Mouse (Mus musculus): ENCODE data around the gene Aurkb. TPM values are rescaled to one million over a fixed set of nuclear protein-coding genes. Genes with fewer than 3 reads are reported as not detected.

Gene Aurkb
- polyA plus RNA-seq, 1 experiment from 2014 or later = 215 TPM

DNA sequence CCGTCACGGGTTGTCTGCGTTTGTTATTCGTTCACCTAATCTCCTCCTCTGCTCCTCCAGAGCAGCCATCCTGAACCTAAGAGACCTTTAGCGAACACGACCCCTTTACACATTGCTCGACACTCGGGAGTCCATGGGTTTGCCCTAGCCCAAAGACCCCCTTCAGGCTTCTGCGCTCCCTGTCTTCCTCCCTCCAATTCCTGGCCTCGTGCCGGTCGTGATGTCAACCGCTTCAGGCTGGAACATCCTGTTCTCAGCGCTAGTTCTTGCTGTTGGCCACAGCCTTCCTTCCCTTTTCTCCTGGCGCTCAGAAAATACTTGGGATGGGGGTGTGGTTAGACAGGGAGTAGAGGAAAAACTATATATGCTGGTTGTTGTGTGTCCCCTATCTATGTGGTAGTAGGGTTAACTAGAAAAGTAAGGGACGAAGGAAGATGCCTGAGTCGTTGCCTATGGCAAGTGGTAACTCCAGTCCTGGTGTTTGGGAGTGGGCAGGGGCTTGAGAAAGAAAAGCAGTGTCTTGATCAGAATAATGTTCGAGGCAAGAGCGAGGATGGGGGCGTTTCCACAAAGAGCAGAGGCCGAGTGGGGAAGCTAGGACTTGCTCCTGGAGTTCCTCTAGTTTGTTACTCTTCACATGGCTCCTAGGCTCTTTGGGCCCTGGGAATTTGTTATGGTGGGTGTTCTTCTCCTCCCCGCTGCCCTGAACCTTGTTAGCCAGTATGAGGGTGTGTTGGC, 53.9 kb downstream of the Aurkb start:
- peak overlapping the region; percentile 80 for H3K27ac ChIP-seq (replicated peaks)
- 2% methylated on average over 22 of the region's 22 CpGs for WGBS
- no peaks in the 10 kb centered on the region for H3K27me3 ChIP-seq (replicated peaks; ENCODE audit: low read depth, poor library complexity, severe bottlenecking)
- peaks cover 62% of the 10 kb centered on the region for H3K4me1 ChIP-seq
- peaks cover 39% of the 10 kb centered on the region for H3K36me3 ChIP-seq (replicated peaks)
- H3K9me3 ChIP-seq = no peaks in the 10 kb centered on the region
- DNase-seq (ENCODE audit: low spot score) = no peak
- H3K4me3 ChIP-seq = peak overlapping the region; percentile 72

- peak overlapping the region; percentile 80 for H3K27ac ChIP-seq (replicated peaks)
- WGBS = 2% methylated on average over 23 of the region's 23 CpGs
- H3K4me3 ChIP-seq = peak overlapping the region; percentile 72
- peaks cover 59% of the 10 kb centered on the region for H3K4me1 ChIP-seq
- H3K36me3 ChIP-seq (replicated peaks) = peaks cover 45% of the 10 kb centered on the region
- peak; percentile 91 for DNase-seq (ENCODE audit: low spot score)
- H3K27me3 ChIP-seq (replicated peaks; ENCODE audit: low read depth, poor library complexity, severe bottlenecking) = no peaks in the 10 kb centered on the region
- H3K9me3 ChIP-seq = no peaks in the 10 kb centered on the region
Observed at GRCm38 (mm10) chr11:69099915-69100345, 54.5 kb downstream of the Aurkb start.

DNA sequence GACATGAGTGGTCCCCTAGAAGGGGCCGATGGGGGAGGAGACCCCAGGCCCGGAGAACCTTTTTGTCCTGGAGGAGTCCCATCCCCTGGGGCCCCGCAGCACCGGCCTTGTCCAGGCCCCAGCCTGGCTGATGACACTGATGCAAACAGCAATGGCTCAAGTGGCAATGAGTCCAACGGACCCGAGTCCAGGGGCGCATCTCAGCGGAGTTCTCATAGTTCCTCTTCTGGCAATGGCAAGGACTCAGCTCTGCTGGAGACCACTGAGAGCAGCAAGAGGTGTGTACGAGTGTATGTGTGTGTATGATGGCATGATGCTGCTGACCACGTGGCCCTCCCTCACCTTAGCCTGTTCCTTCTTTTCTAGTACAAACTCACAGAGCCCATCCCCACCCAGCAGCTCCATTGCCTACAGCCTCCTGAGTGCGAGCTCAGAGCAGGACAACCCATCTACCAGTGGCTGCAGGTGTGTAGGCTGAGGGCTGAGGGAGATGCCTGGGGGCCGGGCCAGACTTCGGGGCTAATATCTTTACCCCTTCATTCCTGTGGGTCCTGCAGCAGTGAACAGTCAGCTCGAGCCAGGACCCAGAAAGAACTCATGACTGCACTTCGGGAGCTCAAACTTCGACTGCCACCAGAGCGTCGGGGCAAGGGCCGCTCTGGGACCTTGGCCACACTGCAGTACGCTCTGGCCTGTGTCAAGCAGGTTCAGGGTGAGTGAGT, 55.4 kb downstream of the Aurkb start:
- peak overlapping the region; percentile 72 for H3K4me3 ChIP-seq
- peaks cover 54% of the 10 kb centered on the region for H3K36me3 ChIP-seq (replicated peaks)

More for the DNA sequence above, 55.4 kb downstream of the Aurkb start:
- Histone ChIP-seq H3K9me3 (no peaks in the 10 kb centered on the region), H3K27ac (replicated peaks) (peak overlapping the region; percentile 80), H3K27me3 (replicated peaks; ENCODE audit: low read depth, poor library complexity, severe bottlenecking) (no peaks in the 10 kb centered on the region), H3K4me1 (peaks cover 52% of the 10 kb centered on the region)
- WGBS = 90% methylated on average over 20 of the region's 20 CpGs
- no peak for DNase-seq (ENCODE audit: low spot score)

Other genes with a start within 250 kb of the Aurkb start
- gene Ndel1, start 173.8 kb upstream of the Aurkb start, polyA plus RNA-seq (2016; fragmentation: Nextera tagmentation; extraction: Ambion mirVana) = 56.5 and 57.4 TPM in 2 replicates
- gene Rnf222, start 157.1 kb upstream of the Aurkb start, polyA plus RNA-seq (2016; fragmentation: Nextera tagmentation; extraction: Ambion mirVana) = not detected in 2 replicates
- 1,085 and 1,128 TPM in 2 replicates for gene Rpl26, start 144.1 kb upstream of the Aurkb start, polyA plus RNA-seq (2016; fragmentation: Nextera tagmentation; extraction: Ambion mirVana)
- gene Odf4, start 118.6 kb upstream of the Aurkb start, polyA plus RNA-seq (2016; fragmentation: Nextera tagmentation; extraction: Ambion mirVana) = not detected in 2 replicates
- gene Arhgef15, start 88.2 kb upstream of the Aurkb start, polyA plus RNA-seq (2016; fragmentation: Nextera tagmentation; extraction: Ambion mirVana) = 8.9 and 9.2 TPM in 2 replicates
- 2.4 and 2.7 TPM in 2 replicates for gene Slc25a35, start 77.5 kb upstream of the Aurkb start, polyA plus RNA-seq (2016; fragmentation: Nextera tagmentation; extraction: Ambion mirVana)
- gene Rangrf, start 70.5 kb upstream of the Aurkb start, polyA plus RNA-seq (2016; fragmentation: Nextera tagmentation; extraction: Ambion mirVana) = 87.7 and 93.0 TPM in 2 replicates
- gene Pfas, start 37.2 kb upstream of the Aurkb start, polyA plus RNA-seq (2016; fragmentation: Nextera tagmentation; extraction: Ambion mirVana) = 70.1 and 71.9 TPM in 2 replicates
- 100 and 103 TPM in 2 replicates for gene Ctc1, start 29.7 kb upstream of the Aurkb start, polyA plus RNA-seq (2016; fragmentation: Nextera tagmentation; extraction: Ambion mirVana)
- 5.3 and 5.9 TPM in 2 replicates for gene Borcs6, start 14.1 kb downstream of the Aurkb start, polyA plus RNA-seq (2016; fragmentation: Nextera tagmentation; extraction: Ambion mirVana)
- gene Tmem107, start 25.2 kb downstream of the Aurkb start, polyA plus RNA-seq (2016; fragmentation: Nextera tagmentation; extraction: Ambion mirVana) = 41.0 and 44.5 TPM in 2 replicates
- gene Vamp2, start 42.8 kb downstream of the Aurkb start, polyA plus RNA-seq (2016; fragmentation: Nextera tagmentation; extraction: Ambion mirVana) = 60.9 and 70.0 TPM in 2 replicates
- 6.1 and 7.3 TPM in 2 replicates for gene Per1, start 49.6 kb downstream of the Aurkb start, polyA plus RNA-seq (2016; fragmentation: Nextera tagmentation; extraction: Ambion mirVana)
- gene Hes7, start 74.8 kb downstream of the Aurkb start, polyA plus RNA-seq (2016; fragmentation: Nextera tagmentation; extraction: Ambion mirVana) = 0.16 and 0.36 TPM in 2 replicates
- gene 9130213A22Rik, start 76.9 kb downstream of the Aurkb start, polyA plus RNA-seq (2016; fragmentation: Nextera tagmentation; extraction: Ambion mirVana) = 0.12 TPM in 1 of 2 replicates, not detected in the other
- gene Aloxe3, start 80.2 kb downstream of the Aurkb start, polyA plus RNA-seq (2016; fragmentation: Nextera tagmentation; extraction: Ambion mirVana) = 0.04 and 0.19 TPM in 2 replicates
- gene Alox12b, start 111.3 kb downstream of the Aurkb start, polyA plus RNA-seq (2016; fragmentation: Nextera tagmentation; extraction: Ambion mirVana) = 0.27 TPM in 1 of 2 replicates, not detected in the other
- 0.09 and 0.13 TPM in 2 replicates for gene Alox8, start 152.2 kb downstream of the Aurkb start, polyA plus RNA-seq (2016; fragmentation: Nextera tagmentation; extraction: Ambion mirVana)
- gene Gucy2e, start 191.4 kb downstream of the Aurkb start, polyA plus RNA-seq (2016; fragmentation: Nextera tagmentation; extraction: Ambion mirVana) = not detected in 2 replicates